Mouse (Mus musculus): Measurements from ENCODE around the gene Gm42906.

Gene Gm42906

GRCm38 (mm10) chr5:151428113-151428756, at the start of gene Gm42906:
Gene Gm42906 (minus strand): TSS chr5:151428163.
- no peak for DNase-seq

GRCm38 (mm10) chr5:151445695-151446094, 17.7 kb upstream of the Gm42906 start:
- DNase-seq = no peak

GRCm38 (mm10) chr5:151435106-151435505, 7.1 kb upstream of the Gm42906 start:
- no peak for DNase-seq

GRCm38 (mm10) chr5:151426466-151426865, 1.5 kb downstream of the Gm42906 start:
- DNase-seq = no peak

GRCm38 (mm10) chr5:151422692-151423091, 5.3 kb downstream of the Gm42906 start:
- no peak for DNase-seq

GRCm38 (mm10) chr5:151421859-151422258, 6.1 kb downstream of the Gm42906 start:
- no peak for DNase-seq

- no peak for DNase-seq
Measured at GRCm38 (mm10) chr5:151418551-151418950, 9.4 kb downstream of the Gm42906 start.

GRCm38 (mm10) chr5:151417421-151418038, 10.4 kb downstream of the Gm42906 start:
- DNase-seq = no peak

GRCm38 (mm10) chr5:151416988-151417387, 11.0 kb downstream of the Gm42906 start:
- DNase-seq = no peak

- DNase-seq = no peak
Measured at GRCm38 (mm10) chr5:151413617-151414016, 14.3 kb downstream of the Gm42906 start.

- DNase-seq = no peak
Measured at GRCm38 (mm10) chr5:151412666-151413463, 15.1 kb downstream of the Gm42906 start.

GRCm38 (mm10) chr5:151410006-151410405, 18.0 kb downstream of the Gm42906 start:
- DNase-seq = no peak

- no peak for DNase-seq
Measured at GRCm38 (mm10) chr5:151409282-151409681, 18.7 kb downstream of the Gm42906 start.

- DNase-seq = no peak
Measured at GRCm38 (mm10) chr5:151408124-151408900, 19.7 kb downstream of the Gm42906 start.

GRCm38 (mm10) chr5:151407493-151407892, 20.5 kb downstream of the Gm42906 start:
- no peak for DNase-seq

- no peak for DNase-seq
Measured at GRCm38 (mm10) chr5:151406276-151406675, 21.7 kb downstream of the Gm42906 start.

- no peak for DNase-seq
Measured at GRCm38 (mm10) chr5:151405314-151405903, 22.6 kb downstream of the Gm42906 start.

GRCm38 (mm10) chr5:151403586-151403985, 24.4 kb downstream of the Gm42906 start:
- no peak for DNase-seq

GRCm38 (mm10) chr5:151400557-151400944, 27.4 kb downstream of the Gm42906 start:
- DNase-seq = no peak

GRCm38 (mm10) chr5:151399918-151400556, 27.9 kb downstream of the Gm42906 start:
- no peak for DNase-seq

GRCm38 (mm10) chr5:151396119-151396518, 31.8 kb downstream of the Gm42906 start:
- DNase-seq = no peak

- DNase-seq = no peak
Measured at GRCm38 (mm10) chr5:151394690-151395089, 33.3 kb downstream of the Gm42906 start.
